Mouse (Mus musculus) embryonic fibroblast, embryonic 13.5 days (primary cell): ENCODE data around the gene Fam90a1a. TPM values are rescaled to one million over a fixed set of nuclear protein-coding genes. Genes with fewer than 3 reads are reported as not detected.

Source experiments
- H3K27ac ChIP-seq: 2 replicates; pipeline ENCODE4 v1.5.1; 2012; ENCODE audit warnings: low read length, control low read depth, inconsistent platforms; ENCODE audit not compliant: insufficient read depth
- H3K4me1 ChIP-seq: 2 replicates; pipeline ENCODE4 v1.6.1; 2011; ENCODE audit warnings: low read length; ENCODE audit not compliant: control insufficient read depth, insufficient read depth
- H3K4me3 ChIP-seq: 2 replicates; pipeline ENCODE4 v1.5.1; 2011; ENCODE audit warnings: mild to moderate bottlenecking, control low read depth, low read length; ENCODE audit not compliant: insufficient read depth
- CTCF ChIP-seq: IDR thresholded peaks from 2 replicates; pipeline ENCODE4 v1.5.1; 2011; ENCODE audit warnings: mild to moderate bottlenecking, control low read depth, low read length, moderate library complexity, borderline replicate concordance; ENCODE audit not compliant: insufficient read depth
- POLR2A ChIP-seq: IDR thresholded peaks from 2 replicates; pipeline ENCODE4 v1.6.1; 2011; ENCODE audit warnings: low read depth, mild to moderate bottlenecking, control low read depth, low read length, moderate library complexity
- polyA plus RNA-seq: library from polyadenylated mRNA; stranded (reverse); fragments of >200 nt; gene quantifications from 2 replicates; pipeline ENCODE4 v1.2.4, GENCODE M21; 2011; ENCODE audit warnings: low read depth; ENCODE audit not compliant: missing spikeins, insufficient read length

Gene Fam90a1a
- polyA plus RNA-seq, 1 experiment: not detected

GRCm38 (mm10) chr8:22013034-22013707 lies 54.7 kb downstream of the Fam90a1a start:
- TF ChIP-seq POLR2A (no peak), CTCF (no peak)
- H3K4me3 ChIP-seq: no peak overlapping the region
- H3K27ac ChIP-seq: no peak overlapping the region
- H3K4me1 ChIP-seq: no peaks in the 10 kb centered on the region

Other genes with a start within 250 kb of the Fam90a1a start
- gene Defa24, start 224.2 kb upstream of the Fam90a1a start, polyA plus RNA-seq: not detected in 2 replicates
- not detected in 2 replicates for gene Defb50, start 135.2 kb upstream of the Fam90a1a start, polyA plus RNA-seq
- gene Defb2, start 118.8 kb upstream of the Fam90a1a start, polyA plus RNA-seq: not detected in 2 replicates
- gene Defb10, start 99.8 kb upstream of the Fam90a1a start, polyA plus RNA-seq: not detected in 2 replicates
- gene Defb9, start 73.3 kb upstream of the Fam90a1a start, polyA plus RNA-seq: not detected in 2 replicates
- not detected in 2 replicates for gene Defb11, start 52.3 kb upstream of the Fam90a1a start, polyA plus RNA-seq
- not detected in 2 replicates for gene Defb15, start 26.0 kb upstream of the Fam90a1a start, polyA plus RNA-seq
- gene Defb35, start 20.4 kb upstream of the Fam90a1a start, polyA plus RNA-seq: not detected in 2 replicates
- gene Defb13, start 12.0 kb upstream of the Fam90a1a start, polyA plus RNA-seq: not detected in 2 replicates
- not detected in 2 replicates for gene Ccdc70, start 11.1 kb downstream of the Fam90a1a start, polyA plus RNA-seq
- gene Atp7b, start 101.6 kb downstream of the Fam90a1a start, polyA plus RNA-seq: not detected in 2 replicates
- gene Alg11, start 102.0 kb downstream of the Fam90a1a start, polyA plus RNA-seq: 33.8 and 34.8 TPM in 2 replicates
- gene Nek5, start 166.3 kb downstream of the Fam90a1a start, polyA plus RNA-seq: not detected in 2 replicates
- gene Nek3, start 207.7 kb downstream of the Fam90a1a start, polyA plus RNA-seq: 3.7 and 4.3 TPM in 2 replicates
- 57.2 and 63.5 TPM in 2 replicates for gene Ckap2, start 227.1 kb downstream of the Fam90a1a start, polyA plus RNA-seq
- gene Vps36, start 234.1 kb downstream of the Fam90a1a start, polyA plus RNA-seq: 29.0 and 43.9 TPM in 2 replicates